Mouse (Mus musculus) cerebellum, adult 18-20 months (tissue): ENCODE measurements around the gene Synpr.
"Not testable (repeated sequence)": the region's sequence is repeated elsewhere in the genome, so short reads cannot be mapped to it uniquely, and the experiment has no call there.

Experiments used
- DNase-seq, 2 experiments: peaks; one replicate each; pipeline ENCODE4 v3.0.0; 2021

Gene Synpr

GRCm38 (mm10) chr14:13284091-13284844 lies at the start of gene Synpr:
TSS of gene Synpr (plus strand) at chr14:13284780.
- peak; percentile 66 to 75 for DNase-seq

DNA sequence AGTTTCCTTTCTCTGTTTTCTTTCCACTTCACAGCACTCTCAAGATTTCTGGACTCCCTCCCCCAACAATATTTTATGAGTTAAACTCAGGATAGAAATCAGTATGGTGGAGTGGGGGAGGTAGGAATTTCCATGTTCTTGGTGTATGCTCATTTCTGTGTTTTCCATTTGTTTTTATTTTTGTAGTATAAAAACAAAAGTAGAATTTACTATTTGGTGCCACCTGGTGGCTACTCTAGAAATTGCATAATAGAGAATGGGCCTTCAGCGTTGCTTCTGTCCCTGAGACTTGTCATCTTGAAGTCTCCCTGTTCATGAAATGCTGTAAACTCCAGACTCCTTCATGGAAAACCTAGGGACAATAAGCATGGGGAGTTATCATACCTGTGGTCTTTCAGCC lies 47.7 kb upstream of the Synpr start:
- DNase-seq: peak; percentile 22 to 46

GRCm38 (mm10) chr14:13247431-13247830 lies 37.1 kb upstream of the Synpr start:
- no peak for DNase-seq

GRCm38 (mm10) chr14:13249361-13249760 lies 35.2 kb upstream of the Synpr start:
- DNase-seq: no peak

DNA sequence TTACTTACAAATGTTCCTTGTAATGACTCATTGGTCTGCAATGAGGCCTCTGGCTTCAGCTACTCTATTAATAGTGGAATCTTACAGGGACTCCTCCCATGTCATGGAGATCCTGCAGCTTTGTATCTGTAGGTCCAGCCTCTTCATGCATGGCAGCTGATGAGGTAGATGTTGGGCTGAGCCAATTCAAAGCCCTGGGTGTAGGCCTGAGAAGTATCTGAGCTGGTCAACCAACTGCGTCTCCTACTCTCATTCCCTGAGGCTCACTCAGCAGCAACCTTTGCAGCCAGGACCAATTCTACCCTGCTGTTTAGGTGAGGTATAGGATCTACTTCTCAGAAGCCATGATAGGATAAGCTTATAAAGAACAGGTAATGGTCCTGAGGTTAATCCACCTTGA lies 32.0 kb upstream of the Synpr start:
- no peak for DNase-seq

- not testable (repeated sequence) for DNase-seq
Measured at GRCm38 (mm10) chr14:13254741-13255140, 29.8 kb upstream of the Synpr start.

GRCm38 (mm10) chr14:13262406-13262805 lies 22.2 kb upstream of the Synpr start:
- DNase-seq: no peak

DNA sequence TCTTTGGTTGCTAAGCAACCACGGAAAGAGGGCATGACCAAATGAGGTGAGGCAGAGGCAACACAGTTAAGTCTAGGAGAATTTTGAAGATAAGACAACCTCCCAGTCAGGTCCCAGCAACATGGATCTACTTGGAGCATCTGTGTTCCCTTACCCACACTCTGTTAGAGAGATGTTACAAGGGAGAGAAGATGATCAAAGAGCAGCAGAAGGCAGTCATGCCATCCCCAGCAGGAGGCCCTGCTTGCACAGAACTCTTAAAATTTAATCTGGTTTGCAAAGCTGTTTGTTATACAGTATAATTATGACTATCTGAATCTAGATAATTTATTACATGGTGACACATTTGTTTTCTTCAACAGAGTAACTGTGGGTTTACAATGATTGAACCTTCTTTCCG lies 18.2 kb upstream of the Synpr start:
- DNase-seq: peak; percentile 10 to 19

GRCm38 (mm10) chr14:13267181-13267580 lies 17.4 kb upstream of the Synpr start:
- peak; percentile 60 to 75 for DNase-seq

DNA sequence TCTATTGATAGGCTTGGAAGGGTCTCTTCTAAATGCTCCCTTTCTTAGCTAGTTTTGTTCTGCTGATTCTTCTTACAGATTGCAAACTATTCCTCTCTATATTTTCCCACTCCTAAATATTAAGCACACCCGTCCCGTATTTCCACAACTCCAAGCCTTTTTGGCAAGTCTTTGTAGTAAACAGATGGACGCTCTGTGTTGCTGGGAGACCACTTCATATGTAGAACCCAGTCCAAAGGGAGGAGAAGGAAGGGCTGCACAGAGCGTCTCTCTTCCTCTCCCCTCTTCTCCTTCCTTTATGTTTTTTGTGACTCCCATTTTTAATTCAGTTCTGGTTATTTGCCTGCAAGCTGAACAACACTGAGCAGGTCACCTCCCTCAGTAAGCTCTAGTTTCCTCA lies 1.4 kb upstream of the Synpr start:
- DNase-seq: peak; percentile 20 to 44

GRCm38 (mm10) chr14:13284845-13285198 lies 242 bp downstream of the Synpr start:
- DNase-seq: no peak

DNA sequence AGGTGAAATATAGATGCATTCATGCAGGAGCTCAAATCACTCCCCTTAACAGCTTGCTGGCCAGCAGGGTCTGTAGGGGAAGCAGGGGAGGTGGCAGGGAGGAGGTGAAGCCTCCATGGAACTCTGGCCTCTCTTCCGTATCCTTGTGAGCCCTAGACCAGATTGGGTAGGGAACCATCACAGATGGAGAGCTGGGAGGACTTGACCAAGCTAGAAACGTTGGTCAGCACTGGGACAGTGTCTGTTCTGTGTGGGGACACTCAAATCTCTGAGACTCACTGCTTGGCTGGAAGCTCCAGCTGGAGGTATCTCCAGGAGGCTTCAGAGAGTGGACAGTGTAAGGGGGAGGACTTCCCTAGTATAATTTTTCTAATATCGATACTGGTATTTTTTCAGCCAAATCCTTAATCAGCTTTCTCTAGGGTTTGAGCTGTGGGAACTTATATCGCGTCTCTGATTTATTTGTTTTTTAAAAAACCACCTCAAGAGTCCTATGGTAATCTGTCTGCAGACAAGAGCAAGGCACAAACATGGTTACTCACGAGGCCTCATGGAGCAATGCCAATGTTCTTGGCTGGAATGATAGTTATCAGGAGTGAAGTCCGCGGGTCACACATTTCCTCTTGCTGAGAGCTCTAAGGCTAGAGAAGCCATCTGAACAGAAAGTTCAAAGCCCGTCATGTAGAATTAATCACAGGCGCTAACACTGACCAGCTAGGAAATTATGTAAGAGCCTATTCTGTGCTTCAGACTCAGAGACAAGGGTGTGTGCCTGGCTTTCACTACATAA lies 956 bp downstream of the Synpr start:
- DNase-seq: peak; percentile 40 to 46

DNA sequence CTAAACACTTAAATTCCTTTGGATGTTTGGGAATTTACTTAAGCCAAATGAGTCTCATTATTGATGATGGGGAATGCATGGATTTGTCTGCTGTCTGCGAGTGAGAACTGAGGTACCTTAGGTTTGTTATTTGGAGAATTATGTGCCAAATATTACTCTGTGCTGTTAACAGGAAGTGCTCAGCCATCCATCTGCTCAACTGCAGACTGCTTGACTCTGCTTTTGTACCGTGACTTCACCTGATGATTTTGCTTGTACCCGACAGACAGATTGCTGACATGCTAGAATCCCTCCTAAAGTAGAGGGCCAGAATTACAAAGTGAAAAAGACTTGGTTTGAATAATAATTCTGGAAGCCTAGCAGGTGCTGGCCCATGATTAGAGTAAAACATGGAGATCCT lies 9.6 kb downstream of the Synpr start:
- DNase-seq: peak; percentile 18 to 21

GRCm38 (mm10) chr14:13314323-13314722 lies 29.7 kb downstream of the Synpr start:
- DNase-seq: no peak

DNA sequence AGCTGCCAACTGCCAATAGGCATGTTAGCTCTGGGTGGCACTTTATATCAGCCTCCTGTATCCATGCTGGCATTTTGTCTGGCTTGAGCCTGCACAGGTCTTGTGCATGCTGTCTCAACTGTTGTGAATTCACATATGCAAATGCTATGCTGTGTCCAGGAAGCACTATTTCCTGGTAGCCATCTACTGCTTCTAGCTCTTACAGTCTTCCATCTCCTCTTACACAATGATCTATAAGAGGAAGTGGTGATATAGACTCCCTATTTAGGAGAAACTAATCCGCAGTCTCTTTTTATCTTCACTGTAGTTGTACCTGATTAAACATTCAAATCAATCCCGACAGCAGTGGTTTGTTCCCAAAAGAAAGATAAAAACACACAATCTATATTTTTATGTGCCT lies 43.9 kb downstream of the Synpr start:
- no peak for DNase-seq

- no peak for DNase-seq
Measured at GRCm38 (mm10) chr14:13332497-13333306, 48.1 kb downstream of the Synpr start.

- DNase-seq: no peak
Measured at GRCm38 (mm10) chr14:13333372-13333771, 48.8 kb downstream of the Synpr start.

GRCm38 (mm10) chr14:13336162-13336561 lies 51.6 kb downstream of the Synpr start:
- no peak for DNase-seq

DNA sequence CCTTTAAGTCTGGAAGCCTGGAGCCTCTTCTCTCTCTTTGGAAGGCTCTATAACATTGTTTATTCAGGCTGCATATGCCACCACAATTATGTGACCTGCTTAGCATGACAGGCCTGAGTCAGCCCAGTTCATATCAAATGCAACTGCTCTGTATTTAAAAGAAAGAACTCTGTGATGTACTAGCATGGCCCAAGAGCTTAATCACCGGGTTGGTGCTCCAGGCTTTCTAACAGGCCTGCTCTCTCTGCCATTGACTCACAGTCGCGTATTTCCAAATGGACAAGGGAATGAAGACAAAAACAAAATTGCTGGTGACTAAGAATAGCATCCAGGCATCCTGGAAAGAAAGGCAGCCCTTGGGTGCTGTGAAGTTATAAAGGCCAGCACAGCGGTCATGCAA lies 56.1 kb downstream of the Synpr start:
- no peak for DNase-seq

DNA sequence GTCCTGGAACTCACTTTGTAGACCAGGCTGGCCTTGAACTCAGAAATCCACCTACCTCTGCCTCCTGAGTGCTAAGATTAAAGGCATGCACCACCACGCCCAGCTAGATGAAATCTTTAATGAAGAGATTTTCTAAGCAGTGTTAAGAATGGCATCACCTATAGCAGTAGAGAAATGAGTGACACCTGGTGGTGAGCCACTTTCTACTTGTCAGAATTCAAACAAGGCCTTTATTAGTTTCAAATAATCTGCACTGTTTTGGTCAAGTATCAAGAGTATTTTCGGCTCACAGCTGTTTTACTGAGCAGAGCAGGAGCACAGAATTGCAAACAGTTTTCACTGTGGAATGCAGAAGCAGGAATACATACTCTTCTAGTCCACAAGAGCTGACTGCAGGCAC lies 59.7 kb downstream of the Synpr start:
- DNase-seq: no peak

- DNase-seq: no peak
Measured at GRCm38 (mm10) chr14:13349170-13349865, 64.7 kb downstream of the Synpr start.

DNA sequence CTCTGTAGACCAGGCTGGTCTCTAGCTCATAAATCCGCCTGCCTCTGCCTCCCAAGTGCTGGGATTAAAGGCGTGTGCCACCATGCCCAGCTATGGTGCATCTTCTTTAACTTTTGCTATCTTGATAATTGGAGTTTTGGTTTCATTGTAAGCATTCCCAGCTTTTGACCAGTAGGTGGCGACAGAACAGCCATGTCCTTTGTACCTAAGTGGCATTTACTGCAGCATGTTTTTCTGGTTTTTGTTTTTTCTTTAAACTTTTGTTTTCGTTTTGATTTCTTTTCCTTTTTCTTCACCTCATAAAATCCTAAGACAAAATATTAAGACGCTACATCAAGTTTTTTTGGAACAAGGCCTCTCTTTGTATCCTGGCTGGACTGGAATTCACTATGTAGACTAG lies 69.6 kb downstream of the Synpr start:
- DNase-seq: peak; percentile 22 to 39
